Mouse (Mus musculus): ENCODE measurements around the gene Usp22.
A peak's percentile ranks its signal among the peaks of the same experiment; 100 is the strongest.

Gene Usp22

GRCm38 (mm10) chr11:61104241-61104901 lies 70.5 kb downstream of the Usp22 start:
- peak; percentile 95 for DNase-seq (ENCODE audit: low read depth, low spot score)

- DNase-seq (ENCODE audit: low read depth, low spot score) = no peak
Measured at GRCm38 (mm10) chr11:61102397-61103339, 72.2 kb downstream of the Usp22 start.
